Mouse (Mus musculus) liver, embryonic 11.5 days (tissue): ENCODE results near the gene Apobec3. TPM values are rescaled to one million over a fixed set of nuclear protein-coding genes. Genes with fewer than 3 reads are reported as not detected.
A peak's percentile ranks its signal among the peaks of the same experiment; 100 is the strongest.

Experiments
- ATAC-seq: fragments of 200-750 bp; cut with Nextera tagmentation; replicated peaks from 2 replicates; pipeline ENCODE4 v1.8.0; 2017; ENCODE audit warnings: moderate number of reproducible peaks, mild to moderate bottlenecking, moderate TSS enrichment, moderate library complexity; ENCODE audit not compliant: low FRiP score
- DNase-seq: peaks from one replicate; pipeline ENCODE4 v3.0.0-alpha.2; 2017; ENCODE audit warnings: low spot score
- H3K27ac ChIP-seq: fragments of 300-500 bp; sonication (generic); 2 replicates; pipeline ENCODE4 v1.5.1; 2014; ENCODE audit warnings: mild to moderate bottlenecking, low read depth, low read length, control low read depth
- H3K27me3 ChIP-seq: fragments of 300-500 bp; sonication (generic); replicated peaks from 2 replicates; pipeline ENCODE4 v1.6.1; 2014; ENCODE audit warnings: low read length, mixed read lengths; ENCODE audit not compliant: control insufficient read depth, insufficient read depth
- H3K36me3 ChIP-seq: fragments of 300-500 bp; sonication (generic); 2 replicates; pipeline ENCODE4 v1.6.1; 2014; ENCODE audit warnings: mild to moderate bottlenecking, low read length, moderate library complexity, mixed read lengths; ENCODE audit not compliant: control insufficient read depth, insufficient read depth
- H3K4me1 ChIP-seq: fragments of 300-500 bp; sonication (generic); replicated peaks from 2 replicates; pipeline ENCODE4 v1.6.1; 2014; ENCODE audit warnings: low read length, mixed read lengths; ENCODE audit not compliant: control insufficient read depth, insufficient read depth
- H3K4me2 ChIP-seq: fragments of 300-500 bp; sonication (generic); 2 replicates; pipeline ENCODE4 v1.6.1; 2014; ENCODE audit warnings: mild to moderate bottlenecking, control low read depth, moderate library complexity
- H3K4me3 ChIP-seq: fragments of 300-500 bp; sonication (generic); 2 replicates; pipeline ENCODE4 v1.5.1; 2014; ENCODE audit warnings: low read depth, low read length, control low read depth
- H3K9ac ChIP-seq: fragments of 300-500 bp; sonication (generic); 2 replicates; pipeline ENCODE4 v1.6.1; 2014; ENCODE audit warnings: low read depth, low read length, control low read depth
- H3K9me3 ChIP-seq: fragments of 300-500 bp; sonication (generic); 2 replicates; pipeline ENCODE4 v1.6.1; 2016; ENCODE audit warnings: low read length, inconsistent platforms, mixed read lengths; ENCODE audit not compliant: control insufficient read depth
- WGBS: fragments of 180-500 bp; shearing (Covaris S2); extraction: QIAGEN DNeasy Blood & Tissue Kit; methylation state at CpG from one replicate; pipeline ENCODE4 v1.1.7; 2014; 5-methylcytosine and 5-hydroxymethylcytosine counted together
- polyA plus RNA-seq: library from polyadenylated mRNA; unstranded; fragments of >200 nt; fragmentation: Nextera tagmentation; extraction: Ambion mirVana; gene quantifications from 2 replicates; pipeline ENCODE4 v1.2.1, GENCODE M21; 2014

Gene Apobec3
- polyA plus RNA-seq, 1 experiment from 2014 or later = 72.8 TPM

DNA sequence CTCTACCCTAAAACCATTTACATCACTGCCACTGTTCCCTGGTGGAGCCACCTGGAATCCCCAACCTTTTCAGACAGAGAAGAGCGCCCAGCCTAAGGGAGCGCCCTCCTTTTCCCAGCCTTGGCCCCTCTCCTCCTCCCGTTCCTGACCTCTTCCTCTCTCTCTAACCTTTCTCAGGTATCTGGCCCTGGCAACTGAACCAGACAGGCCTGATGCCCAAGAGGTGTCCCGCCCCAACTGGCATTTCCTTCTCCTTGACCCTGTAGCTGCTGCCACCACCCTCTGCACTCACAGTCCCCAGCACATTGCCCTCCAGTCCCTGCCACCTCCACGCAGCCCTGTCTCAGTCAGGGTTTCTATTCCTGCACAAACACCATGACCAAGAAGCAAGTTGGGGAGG lies 53.5 kb downstream of the Apobec3 start:
- no peak overlapping the region for H3K4me2 ChIP-seq
- no peaks in the 10 kb centered on the region for H3K9me3 ChIP-seq
- DNase-seq (no peak), ATAC-seq (no peak)
- H3K27me3 ChIP-seq = no peaks in the 10 kb centered on the region; the same call in 1 of the 2 replicates
- H3K9ac ChIP-seq = no peak overlapping the region
- no peaks in the 10 kb centered on the region for H3K36me3 ChIP-seq
- H3K27ac ChIP-seq = no peak overlapping the region
- no peak overlapping the region for H3K4me3 ChIP-seq
- WGBS = 68% methylated on average over 5 of the region's 5 CpGs
- H3K4me1 ChIP-seq = peaks cover 5% of the 10 kb centered on the region

- Histone ChIP-seq H3K27me3 (no peaks in the 10 kb centered on the region; the same call in 1 of the 2 replicates), H3K36me3 (no peaks in the 10 kb centered on the region), H3K4me2 (no peak overlapping the region), H3K27ac (no peak overlapping the region), H3K4me3 (no peak overlapping the region), H3K4me1 (peaks cover 11% of the 10 kb centered on the region), H3K9me3 (no peaks in the 10 kb centered on the region), H3K9ac (no peak overlapping the region)
- DNase-seq = peak; percentile 84
- peak; percentile 74 for ATAC-seq
- 9% methylated on average over 4 of the region's 4 CpGs for WGBS
Observed at GRCm38 (mm10) chr15:79946022-79946421, 54.6 kb downstream of the Apobec3 start.

DNA sequence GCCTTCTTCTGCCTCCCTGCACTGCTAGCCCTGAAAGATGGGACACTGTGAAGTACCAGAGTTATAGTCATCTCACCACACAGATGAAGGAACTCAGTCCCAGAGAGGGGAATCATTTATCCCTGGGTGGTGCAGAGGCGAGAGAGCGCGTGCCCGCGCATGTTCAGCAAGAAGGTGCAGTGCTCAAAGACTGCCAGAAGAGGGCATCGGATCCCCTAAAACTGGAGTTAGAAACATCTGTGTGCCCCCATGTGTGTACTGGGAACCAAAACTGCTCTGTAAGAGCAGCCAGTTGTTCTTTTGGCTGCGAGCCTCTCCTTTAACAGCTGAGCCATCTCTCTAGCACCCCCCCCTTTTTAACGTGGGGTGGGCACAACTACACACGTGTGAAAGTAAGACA lies 55.3 kb downstream of the Apobec3 start:
- H3K9me3 ChIP-seq = no peaks in the 10 kb centered on the region
- peaks cover 14% of the 10 kb centered on the region for H3K4me1 ChIP-seq
- no peak overlapping the region for H3K9ac ChIP-seq
- no peak overlapping the region for H3K4me2 ChIP-seq
- DNase-seq (no peak), ATAC-seq (no peak)
- no peak overlapping the region for H3K4me3 ChIP-seq
- H3K27me3 ChIP-seq = no peaks in the 10 kb centered on the region; the same call in 1 of the 2 replicates
- no peak overlapping the region for H3K27ac ChIP-seq
- H3K36me3 ChIP-seq = no peaks in the 10 kb centered on the region
- WGBS = 49% methylated on average over 9 of the region's 9 CpGs

GRCm38 (mm10) chr15:79947681-79948080 lies 56.2 kb downstream of the Apobec3 start:
- Histone ChIP-seq H3K27me3 (no peaks in the 10 kb centered on the region; the same call in 1 of the 2 replicates), H3K4me3 (no peak overlapping the region), H3K9me3 (no peaks in the 10 kb centered on the region), H3K4me2 (no peak overlapping the region), H3K9ac (no peak overlapping the region), H3K27ac (no peak overlapping the region), H3K4me1 (peaks cover 20% of the 10 kb centered on the region), H3K36me3 (no peaks in the 10 kb centered on the region)
- WGBS = 72% methylated on average over 6 of the region's 6 CpGs
- DNase-seq (no peak), ATAC-seq (no peak)

DNA sequence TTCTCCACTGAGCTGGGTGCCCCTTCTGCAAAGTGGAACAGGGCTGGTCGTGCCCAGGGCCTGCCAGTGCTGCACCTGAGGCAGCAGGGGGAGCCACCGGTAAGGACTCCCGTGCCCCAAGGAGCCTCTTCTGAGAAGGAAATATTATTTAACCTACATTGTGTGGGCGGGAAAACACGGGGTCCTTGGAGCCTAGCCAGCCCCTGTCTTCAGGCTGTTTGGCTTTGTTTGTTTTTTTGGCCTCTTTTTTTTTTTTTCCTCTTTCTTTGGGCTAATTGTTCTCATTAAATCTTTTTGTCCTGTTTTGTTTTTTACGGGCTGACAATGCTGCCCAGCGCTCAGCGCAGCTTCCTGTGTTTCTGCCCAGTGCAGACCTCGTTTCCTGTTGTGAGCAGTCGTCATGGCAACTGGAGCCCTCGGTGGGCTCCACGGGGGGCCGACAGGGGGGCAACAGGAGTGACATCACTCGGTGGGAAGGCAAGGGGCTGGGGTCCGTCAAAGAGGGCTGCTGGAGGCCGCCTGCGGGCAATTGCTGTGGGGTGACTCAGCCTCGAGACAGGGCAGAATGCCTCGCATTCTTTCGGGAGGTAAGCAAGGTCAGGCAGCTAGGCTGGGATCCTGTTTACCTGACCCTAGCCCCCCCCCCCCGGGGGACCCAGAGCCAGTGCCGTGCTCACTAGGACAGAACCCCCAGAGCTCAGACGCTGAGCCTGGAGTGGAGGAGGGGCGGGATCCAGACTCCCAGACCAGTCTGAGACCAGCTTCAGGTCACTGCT lies 59.0 kb downstream of the Apobec3 start:
- DNase-seq (no peak), ATAC-seq (peak; percentile 25; the same call in 1 of the 2 replicates)
- Histone ChIP-seq H3K4me1 (peaks cover 20% of the 10 kb centered on the region), H3K4me3 (peak overlapping the region; percentile 37), H3K36me3 (no peaks in the 10 kb centered on the region), H3K4me2 (peak overlapping the region; percentile 66), H3K27ac (peak overlapping the region; percentile 34; the same call in 1 of the 2 replicates), H3K27me3 (no peaks in the 10 kb centered on the region), H3K9ac (peak overlapping the region; percentile 46), H3K9me3 (no peaks in the 10 kb centered on the region)
- 3% methylated on average over 24 of the region's 24 CpGs for WGBS

DNA sequence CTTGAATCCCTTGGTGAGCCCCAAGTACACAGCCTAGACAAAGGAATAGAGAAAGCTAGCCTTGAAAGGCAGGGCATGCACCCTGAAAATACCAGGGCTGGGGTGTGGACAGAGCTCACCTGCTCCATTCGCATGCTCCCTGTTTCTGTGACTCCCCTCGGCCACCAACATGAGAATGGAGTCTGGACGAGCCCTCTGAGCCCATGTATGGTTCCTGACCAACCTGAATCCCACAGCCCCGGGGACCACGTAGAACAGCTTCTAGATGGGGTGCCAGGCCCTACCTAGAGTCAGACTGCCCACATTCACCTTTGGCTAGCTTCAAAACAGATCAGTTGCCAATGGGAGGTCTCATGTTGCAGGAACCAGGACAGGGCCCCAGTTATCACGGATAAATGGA lies 59.8 kb downstream of the Apobec3 start:
- peaks cover 20% of the 10 kb centered on the region for H3K4me1 ChIP-seq
- no peaks in the 10 kb centered on the region for H3K36me3 ChIP-seq
- no peak overlapping the region for H3K4me2 ChIP-seq
- WGBS = 68% methylated on average over 6 of the region's 6 CpGs
- ATAC-seq (no peak), DNase-seq (no peak)
- 0 out of 2 replicates have a peak overlapping the region, but pooled peaks have one; percentile 19 for H3K27ac ChIP-seq
- no peak overlapping the region for H3K4me3 ChIP-seq
- no peaks in the 10 kb centered on the region for H3K9me3 ChIP-seq
- H3K9ac ChIP-seq = no peak overlapping the region
- no peaks in the 10 kb centered on the region for H3K27me3 ChIP-seq

GRCm38 (mm10) chr15:79951730-79952503 lies 60.5 kb downstream of the Apobec3 start:
- DNase-seq = no peak

DNA sequence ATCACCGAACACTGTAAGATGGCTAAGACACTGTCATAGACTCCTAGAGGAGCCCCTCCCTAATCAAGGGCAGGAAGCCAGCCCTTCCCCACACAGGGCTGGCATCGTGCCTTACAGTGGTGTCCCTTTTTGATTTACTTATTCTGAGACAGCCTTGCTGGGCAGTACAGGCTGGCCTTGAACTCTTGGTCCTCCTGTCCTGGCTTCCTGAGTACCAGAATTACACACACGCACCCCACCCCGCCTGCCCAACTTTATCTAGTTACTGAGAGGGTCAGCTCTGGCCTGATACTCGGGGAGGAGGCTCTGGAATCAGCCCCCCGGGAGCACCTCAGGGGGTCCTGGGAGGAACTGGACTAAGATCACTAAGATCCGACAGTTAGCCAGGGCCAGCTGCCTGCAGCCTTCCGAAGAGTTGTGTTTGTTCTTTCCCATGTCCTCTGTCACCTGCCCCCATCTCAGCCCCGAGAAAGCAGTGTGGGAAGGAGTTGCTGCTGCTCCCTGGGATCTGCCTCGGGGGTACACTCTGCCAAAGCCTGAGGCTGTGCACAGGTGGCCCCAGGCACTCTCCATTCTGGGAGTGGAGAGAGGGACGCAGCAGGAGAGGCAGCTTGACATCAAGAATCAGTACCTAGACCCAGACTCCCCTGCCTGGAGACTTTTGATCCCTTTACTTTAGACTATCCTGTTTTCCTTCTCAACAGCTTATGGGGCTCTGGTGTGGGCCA lies 61.2 kb downstream of the Apobec3 start:
- Histone ChIP-seq H3K36me3 (no peaks in the 10 kb centered on the region), H3K4me2 (no peak overlapping the region)
- ATAC-seq = no peak

More at GRCm38 (mm10) chr15:79951730-79952503, 60.5 kb downstream of the Apobec3 start:
- Histone ChIP-seq H3K36me3 (no peaks in the 10 kb centered on the region), H3K4me2 (no peak overlapping the region), H3K4me1 (peaks cover 17% of the 10 kb centered on the region), H3K9ac (no peak overlapping the region), H3K4me3 (no peak overlapping the region), H3K27ac (no peak overlapping the region; the same call in 1 of the 2 replicates), H3K27me3 (no peaks in the 10 kb centered on the region), H3K9me3 (no peaks in the 10 kb centered on the region)
- 59% methylated on average over 14 of the region's 14 CpGs for WGBS
- ATAC-seq = no peak

More for the DNA sequence above, 61.2 kb downstream of the Apobec3 start:
- Histone ChIP-seq H3K27ac (no peak overlapping the region), H3K9ac (no peak overlapping the region), H3K4me3 (no peak overlapping the region), H3K9me3 (no peaks in the 10 kb centered on the region), H3K27me3 (no peaks in the 10 kb centered on the region), H3K4me1 (peaks cover 17% of the 10 kb centered on the region)
- WGBS = 48% methylated on average over 11 of the region's 11 CpGs
- no peak for DNase-seq
